Mouse (Mus musculus) stomach, embryonic 15.5 days (tissue): ENCODE results near the gene Mapk10. TPM values are rescaled to one million over a fixed set of nuclear protein-coding genes. Genes with fewer than 3 reads are reported as not detected.

Experiments
- ATAC-seq: fragments of 200-750 bp; cut with Nextera tagmentation; 2 replicates; pipeline ENCODE4 v1.8.0; 2017; ENCODE audit warnings: low read depth, moderate number of reproducible peaks, moderate TSS enrichment; ENCODE audit not compliant: insufficient read depth, low FRiP score
- H3K27ac ChIP-seq: fragments of 300-500 bp; sonication (generic); 2 replicates; pipeline ENCODE4 v1.5.1; 2015; ENCODE audit warnings: mild to moderate bottlenecking, inconsistent platforms
- H3K27me3 ChIP-seq: fragments of 300-500 bp; sonication (generic); replicated peaks from 2 replicates; pipeline ENCODE4 v1.6.1; 2015; ENCODE audit warnings: inconsistent platforms
- H3K36me3 ChIP-seq: fragments of 300-500 bp; sonication (generic); 2 replicates; pipeline ENCODE4 v1.6.1; 2015; ENCODE audit warnings: inconsistent platforms
- H3K4me1 ChIP-seq: fragments of 300-500 bp; sonication (generic); 2 replicates; pipeline ENCODE4 v1.6.1; 2015; ENCODE audit warnings: inconsistent platforms
- H3K4me2 ChIP-seq: fragments of 300-500 bp; sonication (generic); 2 replicates; pipeline ENCODE4 v1.6.1; 2015; ENCODE audit warnings: mild to moderate bottlenecking, inconsistent platforms
- H3K4me3 ChIP-seq: fragments of 300-500 bp; sonication (generic); replicated peaks from 2 replicates; pipeline ENCODE4 v1.5.1; 2015; ENCODE audit warnings: inconsistent platforms
- H3K9ac ChIP-seq: fragments of 300-500 bp; sonication (generic); 2 replicates; pipeline ENCODE4 v1.6.1; 2015; ENCODE audit warnings: inconsistent platforms
- H3K9me3 ChIP-seq: fragments of 300-500 bp; sonication (generic); 2 replicates; pipeline ENCODE4 v1.6.1; 2016; ENCODE audit warnings: inconsistent platforms
- WGBS: fragments of 180-500 bp; shearing (Covaris S2); methylation state at CpG from one replicate; pipeline ENCODE4 v1.1.7; 2015; 5-methylcytosine and 5-hydroxymethylcytosine counted together
- polyA plus RNA-seq: library from polyadenylated mRNA; unstranded; fragments of >200 nt; fragmentation: Nextera tagmentation; extraction: Ambion mirVana; gene quantifications from 2 replicates; pipeline ENCODE4 v1.2.1, GENCODE M21; 2015

Mapk10 gene
- polyA plus RNA-seq, 1 experiment from 2014 or later: 4.8 TPM

GRCm38 (mm10) chr5:103161574-103161973, 49.6 kb downstream of the Mapk10 start:
- H3K4me3 ChIP-seq: no peak overlapping the region
- H3K27me3 ChIP-seq: no peaks in the 10 kb centered on the region
- H3K36me3 ChIP-seq: no peaks in the 10 kb centered on the region
- no peak overlapping the region for H3K27ac ChIP-seq
- no peaks in the 10 kb centered on the region for H3K4me1 ChIP-seq
- H3K4me2 ChIP-seq: no peak overlapping the region
- no peak for ATAC-seq
- H3K9ac ChIP-seq: no peak overlapping the region
- H3K9me3 ChIP-seq: no peaks in the 10 kb centered on the region
- 52% methylated on average over 3 of the region's 3 CpGs for WGBS

GRCm38 (mm10) chr5:103161196-103161540, 50.0 kb downstream of the Mapk10 start:
- Histone ChIP-seq H3K9ac (no peak overlapping the region), H3K4me2 (no peak overlapping the region), H3K27me3 (no peaks in the 10 kb centered on the region), H3K4me1 (no peaks in the 10 kb centered on the region), H3K27ac (no peak overlapping the region), H3K9me3 (no peaks in the 10 kb centered on the region), H3K4me3 (no peak overlapping the region), H3K36me3 (no peaks in the 10 kb centered on the region)
- ATAC-seq: no peak
- 22% methylated on average over 1 of the region's 1 CpGs for WGBS

- Histone ChIP-seq H3K4me3 (no peak overlapping the region), H3K9ac (no peak overlapping the region)
- 52% methylated on average over 8 of the region's 8 CpGs for WGBS
These were observed 50.6 kb downstream of the Mapk10 start for GRCm38 (mm10) chr5:103160314-103161195.

GRCm38 (mm10) chr5:103140935-103141334, 70.2 kb downstream of the Mapk10 start:
- 82% methylated on average over 5 of the region's 5 CpGs for WGBS
- Histone ChIP-seq H3K4me2 (no peak overlapping the region), H3K27me3 (no peaks in the 10 kb centered on the region), H3K27ac (no peak overlapping the region), H3K36me3 (no peaks in the 10 kb centered on the region), H3K4me3 (no peak overlapping the region), H3K9ac (no peak overlapping the region), H3K4me1 (no peaks in the 10 kb centered on the region), H3K9me3 (no peaks in the 10 kb centered on the region)
- ATAC-seq: no peak

More at GRCm38 (mm10) chr5:103160314-103161195, 50.6 kb downstream of the Mapk10 start:
- H3K4me2 ChIP-seq: no peak overlapping the region
- ATAC-seq: no peak
- H3K36me3 ChIP-seq: no peaks in the 10 kb centered on the region
- no peaks in the 10 kb centered on the region for H3K27me3 ChIP-seq
- H3K27ac ChIP-seq: no peak overlapping the region
- H3K9me3 ChIP-seq: no peaks in the 10 kb centered on the region
- no peaks in the 10 kb centered on the region for H3K4me1 ChIP-seq

- no peak overlapping the region for H3K4me2 ChIP-seq
- WGBS: 66% methylated on average over 9 of the region's 9 CpGs
- no peaks in the 10 kb centered on the region for H3K9me3 ChIP-seq
- no peak for ATAC-seq
- H3K4me1 ChIP-seq: no peaks in the 10 kb centered on the region
- H3K27ac ChIP-seq: no peak overlapping the region
- H3K27me3 ChIP-seq: no peaks in the 10 kb centered on the region
- no peak overlapping the region for H3K9ac ChIP-seq
- H3K4me3 ChIP-seq: no peak overlapping the region
- no peaks in the 10 kb centered on the region for H3K36me3 ChIP-seq
These were observed 76.3 kb downstream of the Mapk10 start for GRCm38 (mm10) chr5:103134839-103135238.

- H3K4me1 ChIP-seq: no peaks in the 10 kb centered on the region
- no peak overlapping the region for H3K4me3 ChIP-seq
- H3K9me3 ChIP-seq: no peaks in the 10 kb centered on the region
- no peak overlapping the region for H3K27ac ChIP-seq
- H3K4me2 ChIP-seq: no peak overlapping the region
- no peak overlapping the region for H3K9ac ChIP-seq
- H3K27me3 ChIP-seq: no peaks in the 10 kb centered on the region
- WGBS: 72% methylated on average over 9 of the region's 9 CpGs
- no peak for ATAC-seq
- no peaks in the 10 kb centered on the region for H3K36me3 ChIP-seq
These were observed 77.5 kb downstream of the Mapk10 start for GRCm38 (mm10) chr5:103133626-103134025.

GRCm38 (mm10) chr5:103132814-103133213, 78.3 kb downstream of the Mapk10 start:
- no peaks in the 10 kb centered on the region for H3K36me3 ChIP-seq
- ATAC-seq: no peak
- no peak overlapping the region for H3K4me3 ChIP-seq
- no peak overlapping the region for H3K27ac ChIP-seq
- 78% methylated on average over 6 of the region's 6 CpGs for WGBS
- H3K9ac ChIP-seq: no peak overlapping the region
- H3K4me1 ChIP-seq: no peaks in the 10 kb centered on the region
- no peaks in the 10 kb centered on the region for H3K9me3 ChIP-seq
- H3K27me3 ChIP-seq: no peaks in the 10 kb centered on the region
- no peak overlapping the region for H3K4me2 ChIP-seq

- WGBS: 68% methylated on average over 3 of the region's 3 CpGs
- no peaks in the 10 kb centered on the region for H3K36me3 ChIP-seq
- ATAC-seq: peak; percentile 77
These were observed 91.5 kb downstream of the Mapk10 start for GRCm38 (mm10) chr5:103119618-103120017.

GRCm38 (mm10) chr5:103115571-103115970, 95.6 kb downstream of the Mapk10 start:
- Histone ChIP-seq H3K4me1 (no peaks in the 10 kb centered on the region), H3K27me3 (no peaks in the 10 kb centered on the region), H3K4me2 (no peak overlapping the region), H3K27ac (no peak overlapping the region), H3K4me3 (no peak overlapping the region), H3K36me3 (no peaks in the 10 kb centered on the region), H3K9me3 (no peaks in the 10 kb centered on the region), H3K9ac (no peak overlapping the region)
- no peak for ATAC-seq
- 89% methylated on average over 7 of the region's 7 CpGs for WGBS

More at GRCm38 (mm10) chr5:103119618-103120017, 91.5 kb downstream of the Mapk10 start:
- Histone ChIP-seq H3K27ac (no peak overlapping the region), H3K4me2 (no peak overlapping the region), H3K9ac (no peak overlapping the region), H3K4me3 (no peak overlapping the region), H3K4me1 (no peaks in the 10 kb centered on the region), H3K27me3 (no peaks in the 10 kb centered on the region), H3K9me3 (no peaks in the 10 kb centered on the region)

- Histone ChIP-seq H3K4me1 (no peaks in the 10 kb centered on the region), H3K4me3 (no peak overlapping the region), H3K36me3 (no peaks in the 10 kb centered on the region), H3K9ac (no peak overlapping the region), H3K4me2 (no peak overlapping the region), H3K27me3 (no peaks in the 10 kb centered on the region), H3K9me3 (no peaks in the 10 kb centered on the region), H3K27ac (no peak overlapping the region)
- ATAC-seq: no peak
- 89% methylated on average over 7 of the region's 7 CpGs for WGBS
These were observed 98.7 kb downstream of the Mapk10 start for GRCm38 (mm10) chr5:103112471-103112870.

- Histone ChIP-seq H3K9ac (no peak overlapping the region), H3K9me3 (no peaks in the 10 kb centered on the region), H3K4me2 (no peak overlapping the region), H3K4me1 (no peaks in the 10 kb centered on the region), H3K27ac (no peak overlapping the region), H3K27me3 (no peaks in the 10 kb centered on the region), H3K4me3 (no peak overlapping the region), H3K36me3 (no peaks in the 10 kb centered on the region)
- ATAC-seq: no peak
- WGBS: 80% methylated on average over 1 of the region's 1 CpGs
These were observed 101.7 kb downstream of the Mapk10 start for GRCm38 (mm10) chr5:103109409-103109808.

GRCm38 (mm10) chr5:103105441-103106414, 105.4 kb downstream of the Mapk10 start:
- H3K4me1 ChIP-seq: no peaks in the 10 kb centered on the region

More at GRCm38 (mm10) chr5:103105441-103106414, 105.4 kb downstream of the Mapk10 start:
- H3K36me3 ChIP-seq: no peaks in the 10 kb centered on the region
- no peak overlapping the region for H3K4me2 ChIP-seq
- ATAC-seq: no peak
- no peak overlapping the region for H3K27ac ChIP-seq
- no peak overlapping the region for H3K9ac ChIP-seq
- H3K4me3 ChIP-seq: no peak overlapping the region
- H3K27me3 ChIP-seq: no peaks in the 10 kb centered on the region
- H3K9me3 ChIP-seq: no peaks in the 10 kb centered on the region
- WGBS: 81% methylated on average over 10 of the region's 10 CpGs
